Mouse (Mus musculus) liver, adult 2 months (tissue): Measurements from ENCODE around the gene Zmiz1. TPM values are rescaled to one million over a fixed set of nuclear protein-coding genes. Genes with fewer than 3 reads are reported as not detected.

Experiments
- DNase-seq: peaks from one replicate; pipeline ENCODE4 v3.0.0-alpha.2; 2011; ENCODE audit warnings: low read depth, low spot score; ENCODE audit errors: extremely low read depth
- H3K27ac ChIP-seq: fragments of 200-500 bp; replicated peaks from 2 replicates; pipeline ENCODE4 v1.5.1; 2012; ENCODE audit warnings: low read depth, mild to moderate bottlenecking, control low read depth, inconsistent platforms, low read length; ENCODE audit not compliant: insufficient read depth
- H3K27me3 ChIP-seq: fragments of 200-500 bp; 2 replicates; pipeline ENCODE4 v1.6.1; 2012; ENCODE audit warnings: mild to moderate bottlenecking, moderate library complexity, low read length, inconsistent platforms; ENCODE audit not compliant: control insufficient read depth, insufficient read depth
- H3K36me3 ChIP-seq: fragments of 200-500 bp; 2 replicates; pipeline ENCODE4 v1.6.1; 2012; ENCODE audit warnings: low read length, inconsistent platforms; ENCODE audit not compliant: control insufficient read depth, insufficient read depth
- H3K4me1 ChIP-seq: fragments of 200-500 bp; 2 replicates; pipeline ENCODE4 v1.6.1; 2011; ENCODE audit warnings: low read length; ENCODE audit not compliant: control insufficient read depth, insufficient read depth
- H3K4me3 ChIP-seq: fragments of 200-500 bp; 2 replicates; pipeline ENCODE4 v1.5.1; 2011; ENCODE audit warnings: low read depth, mild to moderate bottlenecking, control low read depth, low read length, moderate library complexity; ENCODE audit not compliant: insufficient read depth
- H3K79me2 ChIP-seq: fragments of 200-500 bp; 2 replicates; pipeline ENCODE4 v1.6.1; 2012; ENCODE audit warnings: inconsistent platforms, mild to moderate bottlenecking, low read length, moderate library complexity; ENCODE audit not compliant: control insufficient read depth, insufficient read depth
- H3K9ac ChIP-seq: fragments of 200-500 bp; 2 replicates; pipeline ENCODE4 v1.6.1; 2012; ENCODE audit warnings: low read depth, mild to moderate bottlenecking, control low read depth, inconsistent platforms, low read length
- CTCF ChIP-seq: fragments of 200-500 bp; IDR thresholded peaks from 2 replicates; pipeline ENCODE4 v1.5.1; 2011; ENCODE audit warnings: low read depth, low read length, control low read depth
- POLR2A ChIP-seq: fragments of 200-500 bp; IDR thresholded peaks from 2 replicates; pipeline ENCODE4 v1.6.1; 2011; ENCODE audit warnings: low read length, control low read depth; ENCODE audit not compliant: insufficient read depth; ENCODE audit errors: extremely low read depth
- WGBS: fragments of 180-500 bp; shearing (Covaris S2); methylation state at CpG from one replicate; pipeline ENCODE4 v1.1.7; 2018; 5-methylcytosine and 5-hydroxymethylcytosine counted together
- polyA plus RNA-seq: library from polyadenylated mRNA; depleted of rRNA; stranded (reverse); fragments of >200 nt; gene quantifications from 2 replicates; pipeline ENCODE4 v1.2.3, GENCODE M21; 2012
- total RNA-seq: library from RNA; depleted of rRNA; stranded (reverse); fragments of >200 nt; gene quantifications from 2 replicates; pipeline ENCODE4 v1.2.3, GENCODE M21; 2014

Zmiz1 gene
- total and polyA plus RNA-seq, 2 experiments: 5.3 to 10.2 TPM

DNA sequence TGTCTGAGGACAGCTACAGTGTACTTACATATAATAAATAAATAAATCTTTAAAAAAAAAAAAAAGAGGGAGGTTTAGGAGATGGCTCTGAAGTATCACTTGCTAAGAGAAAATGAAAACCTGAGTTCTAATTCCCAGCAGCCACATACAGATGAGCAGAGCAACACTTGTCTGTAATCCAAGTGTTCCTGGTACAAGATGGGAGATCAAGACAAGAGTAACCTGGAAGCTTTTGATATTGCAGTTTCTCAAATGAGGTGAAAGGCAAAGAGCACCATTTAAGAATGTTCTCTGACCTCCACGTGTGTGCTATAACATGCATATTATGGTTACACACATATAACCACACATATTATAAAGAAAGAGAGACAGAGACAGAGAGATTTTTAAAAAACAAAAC lies 132.4 kb downstream of the Zmiz1 start:
- 100% methylated on average over 1 of the region's 1 CpGs for WGBS
- Histone ChIP-seq H3K36me3 (no peaks in the 10 kb centered on the region; the same call in 1 of the 2 replicates), H3K4me3 (no peak overlapping the region), H3K4me1 (peaks cover 17% of the 10 kb centered on the region), H3K9ac (no peak overlapping the region), H3K27ac (no peak overlapping the region), H3K27me3 (no peaks in the 10 kb centered on the region), H3K79me2 (0 out of 2 replicates have a peak, but pooled peaks cover 8% of the 10 kb centered on the region)
- no peak for TF ChIP-seq CTCF
- no peak for TF ChIP-seq POLR2A
- DNase-seq: no peak

DNA sequence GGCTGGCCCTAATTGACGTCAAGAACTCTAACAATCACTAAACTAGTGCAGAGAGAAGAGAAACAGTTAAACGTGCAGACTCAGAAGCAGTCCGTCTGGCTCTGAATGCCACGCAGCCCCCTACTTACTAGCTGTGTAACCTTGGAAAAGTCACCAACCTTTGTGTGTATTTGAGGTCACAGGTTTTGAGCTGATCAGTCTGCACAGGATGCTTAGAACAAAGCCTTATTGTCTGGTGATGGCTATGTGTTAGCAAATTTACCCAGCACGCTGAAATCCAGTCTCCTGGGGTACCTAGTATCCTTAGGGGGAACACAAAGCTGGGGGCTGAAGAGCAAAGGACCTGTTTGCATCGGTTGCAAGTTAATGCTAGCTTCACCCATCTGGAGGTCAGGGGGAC lies 133.5 kb downstream of the Zmiz1 start:
- H3K27me3 ChIP-seq: no peaks in the 10 kb centered on the region
- DNase-seq: no peak
- WGBS: 88% methylated on average over 6 of the region's 6 CpGs
- no peak overlapping the region for H3K4me3 ChIP-seq
- peaks cover 12% of the 10 kb centered on the region for H3K4me1 ChIP-seq
- H3K36me3 ChIP-seq: no peaks in the 10 kb centered on the region; the same call in 1 of the 2 replicates
- H3K79me2 ChIP-seq: 0 out of 2 replicates have a peak, but pooled peaks cover 8% of the 10 kb centered on the region
- H3K9ac ChIP-seq: no peak overlapping the region
- no peak overlapping the region for H3K27ac ChIP-seq
- TF ChIP-seq POLR2A (no peak), CTCF (no peak)

DNA sequence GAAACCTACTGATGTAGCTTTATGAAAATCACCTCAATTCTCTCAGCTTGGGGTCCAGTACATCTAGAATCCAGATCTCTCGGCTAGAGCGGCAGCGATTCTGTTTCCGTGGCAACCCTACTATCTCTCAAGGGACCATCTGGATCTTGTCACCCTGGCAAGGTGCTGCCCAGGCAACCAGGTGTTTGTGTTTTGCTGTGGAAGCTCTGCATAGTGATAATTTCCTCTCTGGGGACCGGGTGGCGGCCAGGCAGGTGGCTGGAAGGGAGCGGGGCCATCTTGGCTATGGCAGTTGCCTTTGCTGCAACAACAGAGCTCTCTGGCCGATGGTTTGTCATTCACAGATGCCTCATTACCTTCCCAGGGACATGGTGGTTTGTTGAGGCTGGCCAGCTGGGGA lies 134.9 kb downstream of the Zmiz1 start:
- no peak for TF ChIP-seq CTCF
- peaks cover 12% of the 10 kb centered on the region for H3K4me1 ChIP-seq
- H3K36me3 ChIP-seq: peaks cover 2% of the 10 kb centered on the region
- H3K79me2 ChIP-seq: 0 out of 2 replicates have a peak, but pooled peaks cover 8% of the 10 kb centered on the region
- no peak overlapping the region for H3K9ac ChIP-seq
- no peaks in the 10 kb centered on the region for H3K27me3 ChIP-seq
- WGBS: 93% methylated on average over 8 of the region's 8 CpGs
- DNase-seq: no peak
- H3K27ac ChIP-seq: no peak overlapping the region
- H3K4me3 ChIP-seq: no peak overlapping the region

GRCm38 (mm10) chr14:25594611-25595010 lies 135.6 kb downstream of the Zmiz1 start:
- WGBS: 53% methylated on average over 4 of the region's 4 CpGs
- Histone ChIP-seq H3K4me1 (peaks cover 12% of the 10 kb centered on the region), H3K4me3 (no peak overlapping the region), H3K79me2 (peaks cover 8% of the 10 kb centered on the region; the same call in 1 of the 2 replicates), H3K9ac (no peak overlapping the region), H3K27me3 (no peaks in the 10 kb centered on the region), H3K27ac (no peak overlapping the region), H3K36me3 (peaks cover 2% of the 10 kb centered on the region)
- peak; percentile 49 for DNase-seq
- TF ChIP-seq CTCF (no peak), POLR2A (no peak)

- peaks cover 5% of the 10 kb centered on the region for H3K36me3 ChIP-seq
- 93% methylated on average over 6 of the region's 6 CpGs for WGBS
- peaks cover 19% of the 10 kb centered on the region; the same call in 1 of the 2 replicates for H3K79me2 ChIP-seq
- H3K4me1 ChIP-seq: peaks cover 8% of the 10 kb centered on the region
- no peak for TF ChIP-seq CTCF
- H3K9ac ChIP-seq: no peak overlapping the region
- no peak overlapping the region for H3K4me3 ChIP-seq
- H3K27me3 ChIP-seq: no peaks in the 10 kb centered on the region
- no peak overlapping the region for H3K27ac ChIP-seq
- DNase-seq: no peak
Measured at GRCm38 (mm10) chr14:25598960-25599359, 140.0 kb downstream of the Zmiz1 start.

GRCm38 (mm10) chr14:25599934-25600333 lies 140.9 kb downstream of the Zmiz1 start:
- Histone ChIP-seq H3K27ac (no peak overlapping the region), H3K9ac (no peak overlapping the region), H3K4me1 (peaks cover 3% of the 10 kb centered on the region; the same call in 1 of the 2 replicates), H3K36me3 (peaks cover 5% of the 10 kb centered on the region), H3K4me3 (no peak overlapping the region), H3K79me2 (peaks cover 17% of the 10 kb centered on the region; the same call in 1 of the 2 replicates), H3K27me3 (no peaks in the 10 kb centered on the region)
- 81% methylated on average over 12 of the region's 12 CpGs for WGBS
- DNase-seq: no peak
- no peak for TF ChIP-seq CTCF
- TF ChIP-seq POLR2A: no peak
